Mouse (Mus musculus): Measurements from ENCODE around the gene Abhd2. TPM values are rescaled to one million over a fixed set of nuclear protein-coding genes. Genes with fewer than 3 reads are reported as not detected.
"Not testable (repeated sequence)": the region's sequence is repeated elsewhere in the genome, so short reads cannot be mapped to it uniquely, and the experiment has no call there.

Abhd2 gene
- total RNA-seq, 2 experiments from 2014 or later = 69.6 to 70.8 TPM

DNA sequence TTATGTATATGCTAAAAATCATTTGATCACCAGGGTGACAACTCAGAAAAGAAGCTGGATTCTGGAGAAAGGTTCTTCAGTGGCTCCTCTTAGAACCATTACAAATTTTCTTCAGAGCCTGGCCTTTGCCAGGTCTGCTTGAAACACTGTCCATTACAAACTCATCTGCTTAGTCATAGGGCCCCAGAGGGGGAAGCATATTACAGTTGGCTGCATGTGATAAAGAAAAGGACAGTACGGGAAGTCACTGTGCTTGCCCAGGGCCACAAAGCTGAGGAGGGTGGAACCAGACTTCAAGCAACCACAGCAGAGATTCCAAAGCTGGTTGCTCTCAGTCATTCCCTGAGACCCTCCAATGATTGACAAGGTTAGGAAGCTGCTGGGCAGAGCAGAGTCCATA is 3.1 kb upstream of the Abhd2 start:
- DNase-seq (ENCODE audit: low spot score in 2 of 2) = no peak
- Histone ChIP-seq H3K4me3 (no peak overlapping the region), H3K27ac (no peak overlapping the region)
- TF ChIP-seq CTCF (conservative IDR thresholded peaks at IDR 0.05) = no peak

DNA sequence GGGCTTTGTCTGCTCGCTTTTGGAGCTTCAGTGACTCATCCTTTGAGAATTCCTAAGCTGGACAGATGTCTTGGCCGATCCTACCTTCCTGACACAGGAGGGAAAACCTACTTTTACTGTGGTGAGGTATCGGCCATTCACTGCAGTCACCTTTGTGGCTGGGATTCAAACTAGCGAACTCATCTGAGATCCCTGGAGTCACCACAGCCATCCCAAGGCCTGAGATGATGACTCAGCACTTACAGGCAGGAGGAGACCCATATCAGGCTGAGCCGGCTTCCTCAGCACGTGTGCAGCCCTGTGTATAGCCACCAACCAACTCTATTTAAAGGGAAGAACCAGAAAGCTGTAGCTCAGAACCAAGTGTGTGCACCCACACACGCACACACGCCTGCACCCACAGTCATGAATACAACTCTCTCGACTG is 2.0 kb upstream of the Abhd2 start:
- DNase-seq (ENCODE audit: low spot score in 2 of 2) = peak in 1 of 2 experiments; percentile 48

DNA sequence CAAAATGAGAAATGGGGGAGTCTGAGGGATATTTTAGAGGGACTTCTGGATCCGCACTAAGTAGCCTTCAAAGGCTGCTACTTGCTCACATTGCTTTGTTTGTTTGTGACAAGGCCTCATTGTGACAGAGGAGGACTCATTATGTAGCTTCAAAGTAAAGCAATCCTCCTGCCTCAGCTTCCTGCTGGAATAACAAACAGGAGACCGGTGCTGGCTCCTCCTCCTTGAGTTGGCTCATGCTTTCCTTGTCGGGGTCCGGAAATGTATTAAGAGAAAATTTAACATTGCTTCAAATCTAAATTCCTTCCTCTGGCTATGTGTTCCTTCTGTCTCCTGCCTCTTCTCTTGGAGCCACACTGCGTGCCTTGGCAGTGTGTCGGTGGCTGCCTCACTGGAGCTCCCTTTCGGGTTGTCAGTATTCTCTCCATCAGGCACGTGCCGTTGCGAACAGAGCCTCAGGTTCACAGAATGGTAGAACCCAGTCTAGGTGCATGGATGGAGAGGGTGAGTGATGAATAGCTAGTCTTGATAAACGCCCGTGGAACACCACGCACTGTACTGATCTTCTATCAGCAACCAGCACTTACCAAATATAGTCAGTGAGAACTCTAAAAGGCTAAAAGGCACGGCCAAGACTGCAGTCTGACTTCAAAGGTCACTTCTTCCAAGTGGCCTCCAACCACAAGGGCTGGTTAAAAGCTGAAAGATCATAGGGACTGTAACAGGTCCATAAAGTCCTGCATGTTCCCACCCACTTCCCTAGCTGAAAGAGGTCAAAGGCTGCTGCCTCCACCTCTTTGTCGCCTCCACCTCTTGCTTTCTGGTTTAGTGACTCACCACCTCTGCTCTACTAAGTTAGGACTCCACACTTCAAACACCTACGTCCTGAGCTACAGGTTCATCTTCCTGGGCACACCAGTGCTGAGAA is 874 bp upstream of the Abhd2 start:
- Histone ChIP-seq H3K4me3 (peak overlapping the region; percentile 34), H3K27ac (peak overlapping the region; percentile 80)
- no peak for TF ChIP-seq CTCF (conservative IDR thresholded peaks at IDR 0.05)
- DNase-seq (ENCODE audit: low spot score in 2 of 2) = no peak

More for the DNA sequence above, 2.0 kb upstream of the Abhd2 start:
- H3K27ac ChIP-seq = peak overlapping the region; percentile 19; the same call in 1 of the 2 replicates
- no peak for TF ChIP-seq CTCF (conservative IDR thresholded peaks at IDR 0.05)
- no peak overlapping the region for H3K4me3 ChIP-seq

DNA sequence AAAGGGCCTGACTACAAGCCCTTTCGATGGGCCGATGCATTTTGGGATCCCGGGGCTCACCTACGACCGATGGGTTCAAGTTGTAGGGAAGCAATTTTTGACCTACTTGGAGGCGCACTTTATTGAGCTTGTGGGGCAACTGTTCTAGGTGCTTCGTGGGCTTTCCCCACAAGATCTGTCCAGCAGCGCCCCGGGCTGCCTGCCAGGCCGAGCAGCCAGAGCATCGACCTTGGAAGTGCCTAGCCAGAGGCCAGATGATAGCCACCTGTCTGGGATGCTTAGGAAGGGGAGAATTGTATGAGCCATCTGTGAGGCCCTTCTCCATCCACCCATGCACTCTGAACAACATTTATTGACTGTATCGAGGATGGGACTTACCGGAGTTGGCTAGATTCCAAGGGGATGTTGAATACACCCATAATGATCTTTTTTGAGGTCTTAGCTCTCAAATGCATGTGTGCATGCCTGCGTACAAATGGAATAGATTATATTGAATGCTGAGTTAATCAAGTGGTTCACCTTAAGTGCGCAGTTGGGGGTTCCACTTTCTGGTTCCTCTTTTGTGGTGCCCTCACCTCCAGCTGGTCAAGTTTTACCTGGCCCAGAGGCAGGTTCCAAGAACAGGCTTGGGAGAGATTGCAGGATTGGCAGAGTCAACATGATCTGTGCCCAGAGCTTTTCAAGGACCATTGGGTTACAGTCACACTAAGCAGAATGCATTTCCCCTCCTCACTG is 906 bp downstream of the Abhd2 start:
- TF ChIP-seq CTCF (conservative IDR thresholded peaks at IDR 0.05) = no peak
- H3K27ac ChIP-seq = peak overlapping the region; percentile 94
- DNase-seq (ENCODE audit: low spot score in 2 of 2) = no peak
- H3K4me3 ChIP-seq = peak overlapping the region; percentile 85

DNA sequence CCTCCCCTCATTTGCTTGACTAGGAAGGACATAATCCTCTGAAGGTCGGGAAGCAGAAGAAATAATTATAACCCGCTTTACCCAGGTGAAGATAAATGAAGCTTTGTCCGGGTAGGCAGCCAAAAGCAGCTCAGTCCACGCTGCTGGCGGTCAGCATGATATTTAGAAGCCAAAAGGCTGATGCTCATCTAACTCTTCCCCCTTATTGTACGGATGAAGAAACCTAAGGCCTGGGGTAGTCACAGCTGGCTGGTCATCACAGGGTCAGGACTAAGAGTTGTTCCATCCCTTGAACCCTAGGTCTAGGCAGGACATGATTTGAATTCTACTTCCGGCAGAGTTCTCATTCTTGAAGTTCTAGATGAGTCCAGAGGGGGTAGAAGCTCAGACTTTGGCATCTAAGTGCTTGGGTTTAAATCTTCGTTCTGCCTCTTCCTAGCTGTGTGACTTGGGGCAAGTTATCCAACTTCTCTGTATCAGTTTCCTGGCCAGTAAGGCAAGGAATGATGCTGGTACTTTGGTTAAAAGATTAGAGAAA is 1.5 kb downstream of the Abhd2 start:
- H3K4me3 ChIP-seq = peak overlapping the region; percentile 85
- H3K27ac ChIP-seq = peak overlapping the region; percentile 94
- no peak for DNase-seq (ENCODE audit: low spot score in 2 of 2)
- no peak for TF ChIP-seq CTCF (conservative IDR thresholded peaks at IDR 0.05)

DNA sequence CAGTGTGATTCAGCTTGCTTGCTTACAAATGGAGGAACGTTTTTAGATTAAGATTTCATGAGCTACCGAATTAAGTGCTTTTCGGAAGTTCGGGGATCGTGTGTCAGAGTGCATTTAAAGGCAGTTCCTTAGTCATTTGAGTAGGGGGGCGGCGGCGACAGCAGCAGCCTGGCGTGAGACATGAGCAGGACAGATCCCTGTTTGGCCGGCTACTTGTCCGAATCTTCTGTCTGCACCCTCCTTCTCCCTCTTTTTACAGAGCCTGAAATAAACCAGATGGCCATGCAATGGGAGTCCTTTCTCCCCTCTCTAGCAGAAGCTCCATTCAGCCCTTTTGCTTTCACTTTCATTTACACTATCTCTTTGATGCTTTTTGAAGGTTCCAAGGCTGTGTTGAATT is 2.3 kb downstream of the Abhd2 start:
- no peak for TF ChIP-seq CTCF (conservative IDR thresholded peaks at IDR 0.05)
- Histone ChIP-seq H3K27ac (peak overlapping the region; percentile 94), H3K4me3 (peak overlapping the region; percentile 85)
- DNase-seq (ENCODE audit: low spot score in 2 of 2) = no peak

DNA sequence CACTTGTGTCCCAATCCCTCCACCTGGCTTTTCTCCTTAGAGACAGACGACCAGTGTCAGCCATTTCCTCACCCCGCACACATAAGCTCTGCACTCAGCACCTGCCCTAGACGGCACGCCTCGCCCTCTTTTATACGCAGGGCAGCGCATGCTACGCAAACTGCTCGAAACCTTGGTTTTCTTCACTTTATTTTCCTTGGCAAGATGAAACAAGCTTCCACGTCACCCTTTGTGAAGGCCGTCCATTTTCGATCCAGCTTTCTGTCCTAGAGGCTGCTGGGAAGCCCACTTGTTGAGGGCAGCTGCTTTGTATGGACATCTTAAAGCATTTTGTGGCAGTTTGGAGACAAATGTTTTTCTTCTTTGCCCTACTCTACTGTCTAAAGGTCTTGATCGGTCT is 5.4 kb downstream of the Abhd2 start:
- no peak for DNase-seq (ENCODE audit: low spot score in 2 of 2)
- Histone ChIP-seq H3K27ac (peak overlapping the region; percentile 53; the same call in 1 of the 2 replicates), H3K4me3 (no peak overlapping the region)
- no peak for TF ChIP-seq CTCF (conservative IDR thresholded peaks at IDR 0.05)

DNA sequence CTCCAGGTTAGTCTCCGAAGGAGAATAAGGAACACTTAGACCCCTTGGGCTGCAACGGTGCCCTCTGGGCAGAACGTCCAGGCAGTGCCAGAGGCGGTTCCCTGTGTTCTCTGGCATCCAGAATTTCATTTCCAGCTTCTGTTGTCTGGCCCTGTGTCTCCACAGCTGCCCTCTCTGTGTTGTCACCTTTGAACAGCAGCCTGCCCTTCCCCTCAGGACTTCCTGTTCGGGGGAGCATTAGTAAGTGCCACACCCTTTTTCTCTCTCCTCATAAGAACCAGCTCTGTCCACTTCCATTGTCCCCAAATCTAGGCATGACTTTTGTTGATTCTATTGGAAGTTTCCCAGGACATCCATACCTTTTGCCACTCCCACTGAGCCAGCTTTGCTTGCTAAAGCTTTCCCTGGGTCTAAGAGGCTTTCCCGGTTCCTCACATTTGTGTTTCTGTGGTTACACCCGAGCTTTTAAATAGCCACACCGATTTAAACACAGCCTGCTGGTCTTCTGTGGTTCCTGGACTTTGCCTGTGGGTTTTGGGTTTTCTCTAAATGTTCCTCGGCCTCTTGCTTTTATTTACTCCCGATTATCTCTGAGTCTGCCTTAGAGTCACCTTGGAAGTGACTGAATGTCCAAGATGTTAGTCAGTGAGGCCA is 6.5 kb downstream of the Abhd2 start:
- no peak for TF ChIP-seq CTCF (conservative IDR thresholded peaks at IDR 0.05)
- Histone ChIP-seq H3K27ac (peak overlapping the region; percentile 74), H3K4me3 (no peak overlapping the region)
- DNase-seq (ENCODE audit: low spot score in 2 of 2) = no peak

DNA sequence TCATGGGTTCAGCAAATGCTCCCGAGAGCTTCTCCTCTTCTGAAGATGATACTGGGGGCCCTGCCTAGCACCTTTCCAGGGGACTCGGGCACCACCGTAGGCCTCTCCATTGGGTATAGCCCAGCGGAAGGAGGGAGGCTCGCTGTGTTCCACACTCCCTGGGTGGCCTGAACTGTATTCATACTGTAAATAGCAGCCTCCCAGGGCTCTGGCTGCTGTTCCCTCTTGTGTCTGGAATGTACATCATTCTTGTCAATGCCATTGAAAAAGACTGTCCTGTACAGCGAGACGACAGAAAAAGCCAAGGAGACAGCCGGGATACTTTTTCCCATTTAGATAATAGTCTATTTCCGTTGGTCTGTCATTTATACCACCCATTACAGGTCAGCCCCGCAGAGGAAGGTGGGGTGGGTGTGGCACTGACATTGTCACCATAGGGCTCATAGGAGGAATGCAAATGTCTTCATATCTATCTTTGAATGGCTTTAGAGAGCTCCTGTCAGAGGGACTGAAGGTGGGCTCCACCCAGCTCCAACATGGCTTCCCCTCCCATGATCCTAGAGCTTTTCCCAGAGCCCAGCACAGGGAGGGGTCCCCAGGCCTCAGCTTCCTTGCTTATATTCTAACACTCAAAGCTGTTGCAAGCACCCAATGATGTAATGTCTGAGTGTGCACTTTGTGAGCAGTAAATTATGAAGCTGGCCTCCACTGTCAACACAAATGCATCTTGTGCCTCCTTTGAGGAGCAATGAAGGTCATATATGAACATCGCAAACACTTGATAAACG is 10.1 kb downstream of the Abhd2 start:
- TF ChIP-seq CTCF (conservative IDR thresholded peaks at IDR 0.05) = no peak
- DNase-seq (ENCODE audit: low spot score in 2 of 2) = no peak
- Histone ChIP-seq H3K27ac (peak overlapping the region; percentile 21), H3K4me3 (no peak overlapping the region)

DNA sequence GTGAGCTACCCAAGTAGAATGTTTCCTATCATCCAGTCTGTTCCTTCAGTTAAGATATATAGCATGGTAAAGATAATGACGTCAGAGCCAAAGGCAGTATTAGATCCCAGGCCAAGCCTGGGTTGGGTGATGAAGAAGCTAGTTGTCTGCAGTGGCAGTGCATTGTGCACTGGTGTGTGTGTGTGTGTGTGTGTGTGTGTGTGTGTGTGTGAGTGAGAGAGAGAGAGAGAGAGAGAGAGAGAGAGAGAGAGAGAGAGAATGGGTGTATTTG is 10.6 kb downstream of the Abhd2 start:
- H3K27ac ChIP-seq = peak overlapping the region; percentile 21
- DNase-seq (ENCODE audit: low spot score in 2 of 2); H3K4me3 ChIP-seq: not testable (repeated sequence)

DNA sequence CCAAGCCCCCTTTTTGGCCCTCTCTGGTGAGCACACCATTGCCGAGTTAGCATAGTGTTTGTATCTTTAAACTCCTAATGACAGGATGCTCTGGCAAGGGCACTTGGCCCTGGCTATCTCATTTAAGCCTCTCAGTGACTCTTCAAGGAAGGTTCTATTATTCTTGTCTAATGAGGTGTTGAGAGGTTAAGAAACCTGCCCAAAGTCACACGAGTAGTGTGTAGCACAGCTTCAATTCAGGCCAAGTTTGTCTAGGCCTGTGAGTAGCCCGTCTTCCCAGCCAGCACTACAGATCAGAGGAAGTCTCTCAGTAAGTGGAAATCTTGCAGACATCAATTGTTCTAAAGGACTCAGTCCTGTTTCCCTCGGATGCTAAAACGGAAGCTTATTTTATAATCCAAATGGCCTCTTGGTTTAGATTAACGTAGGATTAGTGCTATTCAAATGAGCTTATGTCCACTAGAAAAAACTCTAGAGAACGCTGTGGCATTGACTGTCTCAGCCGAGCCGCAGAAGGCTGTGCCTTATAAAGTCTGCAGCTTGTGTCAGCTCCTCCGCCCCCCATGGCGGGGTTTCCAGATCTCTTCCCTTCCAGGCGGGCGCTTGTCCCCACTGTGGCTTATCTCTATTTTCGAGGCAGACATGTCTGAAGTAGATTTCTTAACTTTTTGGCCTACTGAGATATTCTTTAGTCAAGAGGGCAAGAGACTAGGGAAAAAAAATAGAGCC is 11.3 kb downstream of the Abhd2 start:
- no peak for DNase-seq (ENCODE audit: low spot score in 2 of 2)
- Histone ChIP-seq H3K27ac (peak overlapping the region; percentile 80), H3K4me3 (no peak overlapping the region)
- no peak for TF ChIP-seq CTCF (conservative IDR thresholded peaks at IDR 0.05)

DNA sequence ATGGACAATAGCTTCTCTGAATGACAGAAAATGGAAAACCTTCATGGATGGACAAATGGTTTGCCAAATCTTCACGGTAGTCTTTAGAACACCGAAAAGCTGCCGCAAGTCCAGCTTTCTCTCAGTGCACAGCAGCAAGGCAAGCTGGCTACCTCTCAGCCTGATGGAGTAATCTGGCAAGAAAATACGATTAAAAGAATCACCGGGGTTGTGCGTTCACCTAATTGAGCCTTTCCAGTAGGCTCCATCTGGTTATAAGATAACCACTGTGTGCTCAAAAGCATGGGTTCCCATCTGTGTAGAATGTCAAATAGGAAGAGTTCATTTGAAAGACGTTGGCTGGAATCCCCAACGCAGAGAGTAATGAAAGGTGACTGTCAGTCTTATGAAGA is 11.9 kb downstream of the Abhd2 start:
- Histone ChIP-seq H3K27ac (peak overlapping the region; percentile 80), H3K4me3 (no peak overlapping the region)
- DNase-seq (ENCODE audit: low spot score in 2 of 2) = no peak
- TF ChIP-seq CTCF (conservative IDR thresholded peaks at IDR 0.05) = no peak

Data from layer of hippocampus, adult 2 months (tissue).